Mouse (Mus musculus): Measurements from ENCODE around the gene Hk2.

Gene Hk2

DNA sequence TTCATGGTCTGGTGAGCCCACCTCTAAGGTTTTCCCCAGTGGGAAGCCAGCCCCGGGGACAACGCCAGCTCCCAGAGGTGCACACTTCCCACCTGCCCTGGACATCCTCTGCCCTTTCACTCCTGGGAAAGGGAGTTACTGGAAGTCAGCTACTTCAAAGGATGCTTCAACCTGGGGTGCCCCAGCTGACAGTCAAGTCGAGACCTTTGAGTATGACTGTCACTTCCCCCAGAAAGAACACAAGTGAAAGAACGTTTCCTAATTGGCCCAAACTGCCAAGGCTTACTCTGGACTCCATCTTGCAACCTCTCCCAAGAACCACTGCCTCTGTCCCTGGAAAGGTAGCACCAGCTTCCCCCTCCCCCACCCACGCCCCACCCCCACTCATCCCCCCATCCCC lies 4.5 kb downstream of the Hk2 start:
- no peak for DNase-seq

DNA sequence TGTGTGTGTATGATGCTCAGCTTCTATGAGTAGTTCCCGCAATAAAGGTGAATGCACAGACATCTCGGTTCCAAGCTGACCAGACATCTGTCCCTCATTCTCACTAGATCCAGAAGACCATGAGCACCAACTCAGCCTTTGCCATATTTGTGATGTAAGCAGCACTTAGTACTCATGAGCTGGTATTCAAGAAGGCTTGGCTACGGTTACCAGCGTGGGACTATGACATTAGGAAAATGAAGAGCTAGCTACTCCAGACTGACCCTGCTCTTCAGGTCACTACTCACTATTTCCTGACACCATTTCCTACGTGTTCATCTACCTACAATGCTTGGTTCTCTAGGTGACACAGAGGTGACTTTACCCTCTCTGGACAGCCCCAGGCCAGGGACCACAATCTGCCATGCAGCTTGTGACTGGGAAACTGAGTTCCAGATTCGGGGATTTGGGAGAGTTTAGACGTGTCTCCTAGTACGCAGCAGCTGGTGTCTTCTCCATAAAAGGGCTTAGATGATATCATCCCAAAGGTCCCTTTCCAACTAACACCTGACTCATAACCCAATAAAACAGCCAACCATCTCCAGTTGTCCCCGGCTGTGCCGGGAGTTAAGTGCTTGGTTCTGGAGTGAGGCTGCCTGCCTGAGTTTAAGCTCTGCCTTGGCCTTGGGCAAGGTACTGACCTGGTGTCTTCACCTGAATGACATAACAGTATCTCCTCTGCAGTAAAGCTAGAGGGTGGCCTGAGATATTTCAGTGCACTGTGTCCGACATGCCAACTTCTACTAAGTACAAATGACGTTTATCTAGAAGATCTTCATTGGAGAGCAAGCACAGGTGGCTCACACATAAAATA lies 6.3 kb downstream of the Hk2 start:
- no peak for DNase-seq

DNA sequence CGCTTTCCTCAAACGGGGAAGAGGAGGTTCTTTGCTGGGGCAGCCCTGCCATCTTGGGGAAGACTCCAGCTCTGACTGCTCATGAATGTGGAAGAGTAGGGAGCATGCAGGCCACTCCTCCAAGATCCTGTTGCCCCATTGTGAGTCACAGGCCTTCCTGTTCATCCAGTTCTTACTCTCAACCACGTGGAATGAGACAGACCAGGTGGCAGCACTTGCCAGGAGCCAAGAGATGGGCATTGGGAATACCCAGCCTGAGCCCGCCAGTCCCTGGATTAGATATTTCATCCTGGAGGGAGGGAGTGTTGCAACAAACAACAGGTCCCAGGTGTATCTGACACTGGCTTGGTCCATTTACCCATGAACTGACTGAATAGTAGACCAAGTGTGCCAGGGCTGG lies 7.6 kb downstream of the Hk2 start:
- no peak for DNase-seq

DNA sequence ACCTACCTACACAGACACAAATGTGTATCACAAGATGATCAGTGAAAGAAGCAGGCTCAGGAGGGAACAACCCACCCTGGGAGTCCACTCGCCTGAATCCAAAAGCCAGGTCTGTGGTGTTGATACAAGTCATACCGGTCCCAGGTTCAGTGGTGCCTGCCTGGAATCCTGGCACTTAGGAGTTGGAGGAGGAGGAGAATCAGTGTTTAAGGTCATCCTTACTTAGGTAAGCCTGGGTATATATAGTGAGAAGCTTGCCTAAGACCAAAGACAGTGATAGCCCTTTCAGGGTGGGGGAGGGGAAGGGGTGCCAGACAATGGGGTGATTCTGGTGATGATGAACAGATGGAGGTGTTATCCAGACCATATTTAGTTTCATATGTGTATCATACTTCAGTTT lies 9.0 kb downstream of the Hk2 start:
- DNase-seq, result no peak

DNA sequence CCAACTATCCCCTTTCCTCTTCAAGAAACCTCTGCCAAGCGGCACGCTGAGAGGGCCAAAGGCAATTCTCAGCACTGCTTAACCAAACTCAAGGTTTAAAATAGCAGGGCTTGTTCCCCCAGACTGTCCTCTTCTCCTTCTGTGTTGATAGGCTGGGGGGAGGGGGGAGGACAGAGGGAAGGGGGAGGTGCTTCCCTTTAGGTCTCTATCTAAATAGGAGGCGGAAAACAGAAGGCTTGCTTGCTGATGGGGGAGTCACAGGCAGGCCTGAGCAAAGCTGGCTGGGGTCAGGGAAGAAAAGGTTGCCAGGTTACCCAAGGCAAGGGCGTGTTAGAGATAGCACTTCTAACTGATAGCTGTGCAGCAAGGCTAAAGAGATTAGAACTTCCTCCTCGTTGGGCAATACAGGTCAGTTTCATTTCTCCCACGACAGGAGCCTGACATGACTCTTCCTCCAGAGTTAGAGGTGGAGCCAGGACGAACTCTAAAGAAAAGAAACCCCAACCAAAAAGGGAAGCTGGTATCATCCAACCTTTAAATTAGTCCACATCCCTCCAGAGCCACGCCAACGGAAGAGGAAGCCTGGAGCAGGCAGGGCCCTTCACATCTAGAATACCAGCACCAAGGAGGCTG lies 10.3 kb downstream of the Hk2 start:
- DNase-seq, result no peak

DNA sequence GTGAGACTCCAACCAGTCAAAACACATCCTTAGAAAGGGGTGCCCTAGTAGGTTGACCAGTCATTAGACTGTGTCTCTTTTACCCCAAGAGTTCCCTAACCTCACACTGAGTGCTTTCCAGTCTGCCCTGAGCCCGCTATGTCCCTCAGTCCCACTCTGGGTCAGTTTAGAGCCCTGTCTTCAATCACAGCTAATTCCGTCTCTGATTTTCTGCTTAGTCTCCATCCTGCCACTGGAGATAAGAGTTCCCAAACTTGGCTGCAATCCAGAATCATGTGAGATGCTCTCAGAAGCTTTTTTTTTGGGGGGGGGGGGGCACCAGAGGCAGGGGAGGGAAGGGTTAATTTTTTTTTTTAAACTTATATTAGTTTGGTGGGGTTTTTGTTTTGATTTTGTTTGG lies 11.5 kb downstream of the Hk2 start:
- DNase-seq, result no peak

DNA sequence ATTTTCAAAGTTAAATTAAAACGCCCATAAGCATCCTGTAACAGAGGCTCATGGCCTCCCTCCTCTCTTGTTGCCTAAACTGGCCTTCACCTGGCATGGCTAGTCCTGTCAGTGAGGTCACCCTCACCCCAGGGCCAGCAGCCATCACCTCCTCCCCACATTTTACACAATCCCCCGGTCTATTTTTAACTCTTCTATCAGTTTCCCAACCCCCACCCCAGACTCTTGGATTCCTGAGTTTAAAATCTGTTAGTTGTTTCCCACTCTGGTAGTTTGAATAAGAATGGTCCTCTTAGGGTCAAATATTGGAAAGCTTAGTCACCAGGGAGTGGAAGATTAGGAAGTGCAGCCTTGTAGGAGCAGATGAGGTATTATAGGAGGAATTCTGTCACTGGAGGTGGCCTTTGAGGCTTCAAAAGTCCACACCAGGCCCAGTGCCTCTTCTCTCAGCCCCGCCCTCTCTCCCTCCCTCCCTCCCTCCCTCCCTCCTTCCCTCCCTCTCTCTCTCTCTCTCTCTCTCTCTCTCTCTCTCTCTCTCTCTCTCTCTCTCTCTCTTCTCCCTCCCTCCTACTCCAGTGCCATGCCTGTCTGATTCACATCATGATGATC lies 13.4 kb downstream of the Hk2 start:
- no peak for DNase-seq

DNA sequence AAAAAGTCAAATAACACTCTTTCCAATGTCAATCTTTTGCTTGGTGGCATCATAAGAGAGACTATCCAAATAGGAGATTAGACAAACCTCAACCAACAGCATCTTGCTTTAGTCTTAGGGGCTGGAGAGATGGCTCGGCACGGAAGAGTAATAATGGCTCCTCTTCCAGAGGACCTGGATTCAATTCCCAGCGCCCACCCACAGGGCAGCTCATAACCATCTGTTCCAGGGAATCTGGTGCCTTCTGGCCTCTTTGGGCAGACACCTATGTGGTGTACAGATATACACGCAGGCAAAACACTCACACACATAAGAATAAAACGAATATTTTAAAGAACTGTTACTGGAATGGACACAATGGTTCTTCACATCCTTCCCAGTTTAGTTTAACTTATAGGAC lies 15.0 kb downstream of the Hk2 start:
- DNase-seq, result no peak

DNA sequence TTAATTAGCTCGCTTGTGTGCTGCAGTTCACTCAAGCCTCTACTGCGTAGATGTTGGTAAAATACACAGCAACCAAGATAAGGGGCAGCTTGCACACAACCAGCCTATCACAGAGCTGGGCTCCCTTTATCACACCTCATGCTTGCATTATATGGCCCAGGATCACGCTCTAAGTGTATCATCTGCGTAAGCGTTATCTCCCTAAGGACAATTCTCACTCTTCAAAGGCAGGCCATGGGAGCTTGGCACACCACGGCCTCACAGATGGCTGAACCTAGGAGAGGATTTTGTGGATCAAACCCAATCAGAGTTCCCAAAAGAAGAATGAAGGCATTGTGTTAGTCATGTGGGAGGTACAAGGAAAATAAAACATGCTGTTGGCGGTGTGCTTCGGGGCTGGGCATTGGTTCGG lies 17.4 kb downstream of the Hk2 start:
- no peak for DNase-seq

DNA sequence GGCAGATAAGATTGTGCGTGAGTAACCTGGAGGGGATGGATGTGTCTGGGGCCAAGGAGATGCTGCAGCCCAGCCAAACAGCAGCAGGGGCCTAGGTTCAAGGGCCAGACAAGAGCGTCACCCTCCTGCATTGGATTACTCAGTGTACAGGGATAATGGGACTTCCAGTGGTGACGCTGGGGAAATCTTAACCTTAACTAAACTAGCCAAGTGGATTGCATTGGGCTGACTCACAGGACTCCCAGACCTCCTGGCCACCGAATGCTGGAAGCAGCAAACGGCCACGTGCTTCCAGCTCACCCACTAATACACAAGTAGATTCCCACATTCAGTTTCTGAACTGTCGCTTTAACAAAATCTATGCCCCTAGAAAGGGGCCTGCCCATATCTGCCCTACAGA lies 18.0 kb downstream of the Hk2 start:
- DNase-seq, result no peak

DNA sequence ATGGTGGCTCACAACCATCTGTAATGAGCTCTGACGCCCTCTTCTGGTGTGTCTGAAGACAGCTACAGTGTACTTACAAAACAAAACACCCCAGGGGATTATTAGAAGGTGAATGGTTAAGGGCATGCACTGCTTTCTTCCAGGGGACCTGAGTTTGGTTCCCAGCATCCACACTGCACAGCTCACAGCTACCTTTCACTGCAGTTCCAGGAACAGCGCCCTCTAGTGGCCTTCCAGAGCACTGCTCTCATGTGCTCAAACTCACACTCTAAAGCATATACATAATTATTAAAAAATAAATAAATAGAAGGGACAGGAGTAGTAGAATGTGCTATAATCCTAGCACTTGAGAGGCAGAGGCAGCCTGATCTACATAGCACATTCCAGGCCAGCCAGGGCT lies 18.9 kb downstream of the Hk2 start:
- no peak for DNase-seq

DNA sequence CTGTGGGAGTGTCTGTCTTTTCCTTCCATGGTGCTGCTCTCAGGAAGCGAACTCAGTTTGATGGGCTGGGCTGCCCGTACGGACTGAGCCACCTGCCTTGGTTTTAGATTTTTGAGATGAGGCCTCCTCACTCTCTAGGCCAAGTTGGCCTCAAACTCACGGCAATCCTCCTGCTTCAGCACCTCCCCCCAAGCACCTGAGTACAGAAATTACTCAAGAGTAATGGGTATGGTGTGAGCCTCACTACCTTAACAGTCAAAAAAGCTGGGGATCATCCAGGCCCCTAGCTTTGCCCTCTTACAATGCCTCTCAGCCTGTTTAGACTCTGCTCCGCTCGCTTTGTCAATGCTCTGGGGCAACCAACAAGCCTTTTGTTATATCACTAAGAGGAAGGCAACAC lies 19.5 kb downstream of the Hk2 start:
- no peak for DNase-seq

DNA sequence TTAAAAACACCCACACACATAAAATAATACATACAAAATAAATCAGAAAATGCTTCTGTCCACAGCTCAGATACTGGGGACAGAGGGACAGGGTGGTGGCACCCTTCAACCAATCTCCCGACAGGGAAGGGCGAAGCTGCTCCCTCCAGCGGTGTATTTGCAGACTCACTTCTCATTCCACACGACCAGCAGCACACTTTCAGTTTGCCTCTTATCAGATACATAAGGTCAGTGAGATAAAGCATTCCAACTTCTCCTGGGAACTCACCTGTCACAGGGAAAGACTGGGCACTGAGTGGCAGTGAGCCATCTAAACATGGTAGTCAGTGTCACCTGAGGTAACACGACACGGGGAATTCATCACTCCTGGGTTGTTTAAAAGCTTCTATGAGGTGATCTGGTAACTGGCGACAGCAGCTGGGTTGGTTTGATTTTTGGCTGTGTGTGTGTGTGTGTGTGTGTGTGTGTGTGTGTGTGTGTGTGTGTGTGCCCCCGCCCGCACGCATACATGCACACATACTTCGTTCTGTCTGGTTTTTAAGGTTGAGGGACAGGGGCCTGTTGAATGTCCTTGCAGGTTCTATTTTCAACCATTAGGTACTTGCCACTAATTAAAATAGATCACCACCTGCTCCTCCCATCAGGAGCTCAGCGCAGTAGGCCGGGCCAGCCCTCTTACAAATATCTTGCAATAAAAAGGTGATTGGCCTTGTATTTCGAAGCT lies 20.5 kb downstream of the Hk2 start:
- DNase-seq, result no peak

DNA sequence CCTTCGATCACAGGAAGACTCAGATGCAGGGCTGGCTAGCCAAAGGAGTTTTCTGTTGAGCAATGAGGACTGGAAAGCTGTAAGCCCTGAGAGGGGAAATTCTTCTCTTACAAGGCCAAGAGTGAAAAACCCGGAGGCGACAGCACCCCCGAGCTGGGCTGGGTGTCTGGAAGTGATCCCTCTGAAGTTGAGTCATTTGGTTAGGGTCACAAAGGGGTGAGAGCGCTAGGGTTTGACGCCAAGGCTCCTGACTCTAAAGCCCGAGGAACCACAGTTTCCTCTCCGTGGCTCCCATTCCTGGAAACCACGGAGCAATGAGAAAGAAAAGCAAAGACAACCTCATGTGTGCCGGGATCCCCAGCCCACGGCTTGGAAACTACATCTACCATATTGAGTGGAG lies 21.2 kb downstream of the Hk2 start:
- DNase-seq, result no peak

DNA sequence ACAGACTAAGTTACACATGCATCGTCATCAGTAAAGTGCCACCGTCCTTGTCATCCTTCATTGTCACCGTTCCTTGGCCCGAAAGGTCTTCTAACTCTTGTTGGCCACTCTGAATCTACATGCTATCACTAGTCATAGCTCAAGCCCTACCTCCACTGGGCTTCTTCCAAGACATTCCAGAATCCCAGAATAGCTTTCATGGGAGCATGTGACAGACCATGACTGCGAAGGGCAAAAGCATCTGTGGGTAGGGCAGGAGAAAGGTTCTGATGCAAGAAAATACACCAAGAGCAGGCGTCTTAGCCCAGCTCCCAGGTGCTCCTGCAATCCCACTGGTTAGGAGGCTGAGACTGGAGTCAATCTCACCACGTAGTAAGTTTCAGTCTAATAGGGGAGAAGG lies 22.5 kb downstream of the Hk2 start:
- no peak for DNase-seq

DNA sequence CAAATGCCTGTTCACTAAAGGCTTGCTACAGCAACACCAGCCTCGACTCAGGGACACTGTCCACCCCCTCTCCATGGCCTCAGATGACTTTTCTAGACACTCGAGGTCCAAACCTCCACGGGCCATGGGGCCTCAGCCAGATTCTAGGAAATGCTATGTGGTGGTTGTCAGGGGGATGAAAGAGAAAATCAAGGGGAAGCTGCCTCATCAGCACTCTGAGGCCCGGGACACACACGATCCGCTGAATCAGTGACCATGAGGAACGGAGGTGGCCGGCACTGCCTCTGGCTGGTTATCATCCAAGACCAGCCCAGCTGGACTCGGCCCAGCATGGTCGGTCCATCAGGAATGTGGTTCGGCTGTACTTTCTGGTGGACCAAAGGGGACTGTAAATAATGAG lies 23.2 kb downstream of the Hk2 start:
- DNase-seq, result no peak

DNA sequence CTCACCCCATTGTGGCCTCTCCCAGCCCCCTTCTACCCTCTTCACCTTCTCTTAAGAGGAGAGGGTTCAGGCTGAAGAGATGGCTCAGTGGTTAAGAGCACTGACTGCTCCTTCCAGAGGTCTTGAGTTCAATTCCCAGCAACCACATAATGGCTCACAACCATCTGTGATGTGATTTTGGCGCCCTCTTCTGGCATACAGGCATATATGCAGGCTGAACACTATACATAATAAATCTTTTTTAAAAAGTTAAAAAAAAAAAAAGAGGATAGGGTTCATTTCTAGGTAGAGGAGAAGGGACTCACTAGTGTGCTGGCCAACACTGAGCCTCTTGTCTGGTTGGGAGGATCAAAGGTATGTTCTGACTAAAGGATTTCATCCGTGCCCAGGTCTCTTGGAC lies 24.2 kb downstream of the Hk2 start:
- DNase-seq, result no peak

DNA sequence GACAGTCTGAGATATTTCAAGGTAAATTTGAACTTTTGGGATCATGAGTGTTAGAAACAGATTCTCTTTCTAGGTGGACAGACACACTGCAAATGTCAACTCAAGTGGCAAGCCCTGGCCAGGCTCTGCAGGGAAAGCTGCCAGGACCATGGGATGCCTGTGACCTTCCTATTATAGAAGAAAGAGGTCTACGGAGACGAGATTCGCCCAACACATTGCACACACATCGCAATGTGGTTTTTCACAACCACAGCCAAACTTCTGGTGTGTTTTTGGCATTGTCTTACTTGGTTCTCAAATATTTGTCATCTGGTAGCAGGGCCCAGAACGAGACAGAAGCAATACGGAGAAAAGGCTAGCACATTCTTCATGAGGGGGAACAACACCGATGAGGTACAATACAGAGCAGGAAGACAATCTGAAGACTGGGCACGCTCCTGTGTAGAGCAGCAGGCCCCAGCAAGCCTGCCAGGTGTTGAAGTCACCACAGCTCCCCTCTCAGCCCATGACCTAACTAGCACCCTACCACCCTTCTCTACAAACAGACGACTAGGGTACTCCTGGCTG lies 26.1 kb downstream of the Hk2 start:
- no peak for DNase-seq

DNA sequence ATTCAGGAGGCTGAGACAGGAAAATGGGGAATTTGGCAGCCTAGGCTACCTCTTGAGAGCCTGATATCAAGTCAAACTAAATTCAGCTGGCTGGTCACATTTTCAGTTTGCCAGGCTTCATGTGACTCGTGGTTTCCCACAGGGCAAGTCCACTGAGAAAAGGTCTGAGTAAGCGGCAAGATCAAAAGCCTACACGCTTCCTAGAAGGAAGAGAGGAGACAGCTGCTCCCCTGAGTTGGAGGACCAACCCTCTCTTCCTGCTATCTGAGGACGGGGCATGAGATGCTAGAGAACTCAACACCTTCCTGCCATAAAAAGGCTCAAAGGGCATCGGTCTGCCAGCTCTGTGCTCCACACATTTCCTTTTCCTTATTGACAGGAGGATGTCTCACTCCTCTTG lies 27.2 kb downstream of the Hk2 start:
- no peak for DNase-seq

DNA sequence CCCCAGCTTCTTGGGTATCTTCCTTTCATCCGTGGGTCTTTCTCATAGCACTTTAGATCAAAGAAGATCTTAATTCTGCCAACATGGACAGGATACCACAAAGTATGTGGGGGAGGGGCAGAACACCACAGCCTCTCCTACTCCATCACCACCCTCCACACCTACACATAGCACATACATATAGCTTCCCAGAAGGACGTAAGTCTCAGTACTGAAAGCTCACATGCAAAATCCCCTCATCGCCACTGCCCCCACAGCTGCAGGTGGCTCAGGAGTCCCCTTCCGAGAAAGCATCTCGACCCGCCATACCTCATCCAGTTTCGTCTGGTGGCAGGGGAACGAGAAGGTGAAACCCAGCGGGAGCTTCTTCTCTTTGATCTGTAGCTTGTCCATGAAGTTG lies 29.7 kb downstream of the Hk2 start:
- no peak for DNase-seq

DNA sequence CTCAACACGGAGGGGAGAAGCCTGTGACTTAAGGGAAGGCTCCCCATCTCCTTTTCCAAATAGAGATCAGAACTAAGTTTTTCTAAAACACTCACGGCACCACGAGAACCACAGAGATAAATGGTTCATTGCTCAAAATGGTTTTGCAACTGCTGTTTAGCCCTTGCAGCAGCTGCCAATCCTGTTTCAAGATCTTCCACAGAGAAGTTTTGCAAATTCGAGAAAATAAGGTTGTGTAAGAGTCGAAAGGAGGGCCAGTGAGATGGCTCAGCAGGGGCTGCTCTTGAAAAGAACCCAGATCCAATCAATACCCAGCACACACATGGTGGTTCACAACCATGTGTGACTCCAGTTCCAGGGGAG lies 32.8 kb downstream of the Hk2 start:
- no peak for DNase-seq

DNA sequence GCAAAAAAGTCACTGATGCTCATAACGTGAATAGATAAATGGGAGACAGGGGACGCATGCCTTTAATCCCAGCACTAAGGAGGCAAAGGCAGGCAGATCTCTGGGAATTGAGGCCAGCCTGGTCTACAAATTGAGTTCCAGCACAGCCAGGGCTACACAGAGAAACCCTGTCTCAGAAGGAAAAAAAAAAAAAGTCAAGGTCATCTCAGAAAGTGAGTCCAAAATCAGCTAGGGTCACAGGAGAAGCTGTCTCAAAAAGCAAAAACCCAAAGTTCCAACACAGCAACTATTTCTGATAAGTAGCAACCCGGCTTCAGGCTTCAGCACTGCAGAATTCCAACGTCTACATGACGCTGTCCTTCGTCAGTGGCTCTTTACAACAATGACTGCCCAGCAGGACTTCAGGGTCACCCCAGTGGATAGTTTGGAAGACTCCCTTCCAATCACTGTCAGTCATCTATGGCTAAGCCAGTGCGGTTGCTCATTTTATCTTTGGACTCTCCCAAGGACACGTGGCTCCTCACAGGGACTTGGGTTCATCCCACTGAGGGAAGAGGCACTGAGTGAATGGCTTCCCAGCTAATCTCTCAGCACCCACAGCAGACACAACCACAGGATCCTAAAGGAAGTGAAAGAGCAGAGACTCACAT lies 33.3 kb downstream of the Hk2 start:
- DNase-seq, result no peak

DNA sequence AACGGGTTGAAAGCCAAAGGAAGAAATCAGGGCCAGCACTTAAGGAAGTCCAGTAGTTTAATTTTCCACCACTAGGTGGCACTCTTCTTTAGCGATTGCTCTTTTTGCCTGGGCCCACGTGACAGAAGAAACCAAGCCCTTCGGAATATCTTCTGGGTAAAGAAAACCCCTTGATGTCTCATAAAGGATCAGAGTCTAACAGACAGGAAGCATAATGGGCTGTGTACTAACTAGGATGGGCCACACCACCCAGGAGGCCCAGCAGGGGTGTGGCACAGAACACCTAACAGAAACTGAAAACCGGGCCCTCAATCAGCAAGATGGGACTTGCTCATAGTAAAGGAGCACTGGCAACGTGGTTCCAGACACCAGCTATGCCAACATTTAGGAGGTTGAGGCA lies 34.0 kb downstream of the Hk2 start:
- peak; percentile 42 for DNase-seq

Measured in cerebellum, adult 11 months (tissue).